Mouse (Mus musculus) adrenal gland, postnatal 14 days (tissue): Measurements from ENCODE around the gene Prkd2. TPM values are rescaled to one million over a fixed set of nuclear protein-coding genes. Genes with fewer than 3 reads are reported as not detected.
A peak's percentile ranks its signal among the peaks of the same experiment; 100 is the strongest.

Source experiments
- DNase-seq: peaks from one replicate; pipeline ENCODE4 v3.0.0; 2021; ENCODE audit warnings: mixed read lengths
- total RNA-seq: library from RNA; stranded (reverse); gene quantifications from 2 replicates; pipeline ENCODE4 v1.2.3, GENCODE M21; 2021

Prkd2 gene
- total RNA-seq, 1 experiment from 2014 or later = 25.0 TPM

GRCm38 (mm10) chr7:16826571-16826970 is 16.1 kb upstream of the Prkd2 start:
- no peak for DNase-seq

GRCm38 (mm10) chr7:16827274-16827673 is 15.4 kb upstream of the Prkd2 start:
- no peak for DNase-seq

- DNase-seq = no peak
Observed at GRCm38 (mm10) chr7:16830449-16830848, 12.3 kb upstream of the Prkd2 start.

- no peak for DNase-seq
Observed at GRCm38 (mm10) chr7:16837916-16838803, 4.5 kb upstream of the Prkd2 start.

- no peak for DNase-seq
Observed at GRCm38 (mm10) chr7:16838804-16839426, 3.8 kb upstream of the Prkd2 start.

GRCm38 (mm10) chr7:16839427-16840108 is 3.1 kb upstream of the Prkd2 start:
- DNase-seq = no peak

- DNase-seq = no peak
Observed at GRCm38 (mm10) chr7:16840109-16840491, 2.6 kb upstream of the Prkd2 start.

GRCm38 (mm10) chr7:16841078-16841477 is 1.6 kb upstream of the Prkd2 start:
- no peak for DNase-seq

- DNase-seq = no peak
Observed at GRCm38 (mm10) chr7:16841561-16842560, 841 bp upstream of the Prkd2 start.

- DNase-seq = no peak
Observed at GRCm38 (mm10) chr7:16843441-16844171, 904 bp downstream of the Prkd2 start.

GRCm38 (mm10) chr7:16844696-16845071 is 2.0 kb downstream of the Prkd2 start:
- DNase-seq = no peak

GRCm38 (mm10) chr7:16845072-16845819 is 2.5 kb downstream of the Prkd2 start:
- peak; percentile 54 for DNase-seq

- DNase-seq = no peak
Observed at GRCm38 (mm10) chr7:16845820-16846167, 3.1 kb downstream of the Prkd2 start.

GRCm38 (mm10) chr7:16846775-16847174 is 4.1 kb downstream of the Prkd2 start:
- no peak for DNase-seq

- no peak for DNase-seq
Observed at GRCm38 (mm10) chr7:16847507-16847906, 4.8 kb downstream of the Prkd2 start.

- DNase-seq = peak; percentile 73
Observed at GRCm38 (mm10) chr7:16848579-16848978, 5.9 kb downstream of the Prkd2 start.

GRCm38 (mm10) chr7:16851636-16852035 is 8.9 kb downstream of the Prkd2 start:
- DNase-seq = no peak

- no peak for DNase-seq
Observed at GRCm38 (mm10) chr7:16853302-16853831, 10.7 kb downstream of the Prkd2 start.

- peak; percentile 66 for DNase-seq
Observed at GRCm38 (mm10) chr7:16858336-16858735, 15.6 kb downstream of the Prkd2 start.
